Mouse (Mus musculus): ENCODE results near the gene Shroom2. TPM values are rescaled to one million over a fixed set of nuclear protein-coding genes. Genes with fewer than 3 reads are reported as not detected.

Gene Shroom2
- total RNA-seq, 2 experiments from 2014 or later: 15.1 to 25.1 TPM

Other genes with a start within 250 kb of the Shroom2 start
- gene Cldn34a, start 206.1 kb downstream of the Shroom2 start, total RNA-seq (2021): not detected
- under 1 TPM in 1 of 2 experiments, not detected in 1; 0.36 TPM for gene Gpr143, start 12.5 kb upstream of the Shroom2 start, total RNA-seq (2021)
- 1 to 10 TPM; 4.7 to 5.0 TPM for gene Usp51, start 237.0 kb upstream of the Shroom2 start, total RNA-seq (2021)